Mouse (Mus musculus): ENCODE results near the gene Notch2. TPM values are rescaled to one million over a fixed set of nuclear protein-coding genes. Genes with fewer than 3 reads are reported as not detected.

Gene Notch2
- total RNA-seq, 2 experiments from 2014 or later, result 8.7 to 10.3 TPM

DNA sequence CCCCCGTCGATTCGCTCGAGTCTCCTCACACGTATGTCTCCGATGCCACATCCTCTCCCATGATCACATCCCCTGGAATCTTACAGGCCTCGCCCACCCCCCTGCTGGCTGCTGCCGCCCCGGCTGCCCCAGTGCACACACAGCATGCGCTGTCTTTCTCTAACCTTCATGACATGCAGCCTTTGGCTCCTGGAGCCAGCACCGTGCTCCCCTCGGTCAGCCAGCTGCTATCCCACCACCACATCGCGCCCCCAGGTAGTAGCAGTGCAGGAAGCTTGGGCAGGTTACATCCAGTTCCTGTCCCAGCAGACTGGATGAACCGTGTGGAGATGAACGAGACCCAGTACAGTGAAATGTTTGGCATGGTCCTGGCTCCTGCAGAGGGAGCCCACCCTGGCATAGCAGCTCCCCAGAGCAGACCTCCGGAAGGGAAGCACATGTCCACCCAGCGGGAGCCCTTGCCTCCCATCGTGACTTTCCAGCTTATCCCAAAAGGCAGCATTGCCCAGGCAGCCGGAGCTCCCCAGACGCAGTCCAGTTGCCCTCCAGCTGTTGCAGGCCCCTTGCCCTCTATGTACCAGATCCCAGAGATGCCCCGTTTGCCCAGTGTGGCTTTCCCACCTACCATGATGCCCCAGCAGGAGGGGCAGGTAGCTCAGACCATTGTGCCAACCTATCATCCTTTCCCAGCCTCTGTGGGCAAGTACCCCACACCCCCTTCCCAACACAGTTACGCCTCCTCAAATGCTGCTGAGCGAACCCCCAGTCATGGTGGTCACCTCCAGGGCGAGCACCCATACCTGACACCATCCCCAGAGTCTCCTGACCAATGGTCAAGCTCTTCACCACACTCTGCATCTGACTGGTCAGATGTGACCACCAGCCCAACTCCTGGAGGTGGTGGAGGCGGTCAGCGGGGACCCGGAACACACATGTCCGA is 133.4 kb downstream of the Notch2 start:
- DNase-seq, result no peak
- no peak overlapping the region for H3K27ac ChIP-seq
- intact Hi-C loops (cut with DNase I), result no loop called here
- no peak overlapping the region for H3K4me3 ChIP-seq
- no peak for TF ChIP-seq CTCF (IDR thresholded peaks at IDR 0.05)

DNA sequence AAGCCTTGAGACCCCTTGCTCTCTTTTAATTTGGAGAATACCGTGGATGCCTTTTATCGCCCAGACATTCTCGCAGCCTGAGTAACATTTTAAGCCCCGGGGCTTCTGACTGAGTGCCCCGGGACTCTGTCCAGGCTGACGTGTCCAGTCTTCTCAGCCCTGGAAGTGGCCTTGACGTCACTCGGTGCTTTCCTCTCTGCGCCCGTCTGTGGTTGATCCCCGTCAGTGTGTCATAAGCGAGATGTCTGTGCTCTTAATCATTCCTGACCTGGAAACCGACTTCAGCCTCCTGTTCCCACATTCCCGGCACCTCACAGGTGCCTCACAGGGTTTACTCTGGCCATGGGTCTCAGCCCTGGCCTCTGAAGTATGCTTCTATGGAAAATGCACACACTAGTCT is 134.4 kb downstream of the Notch2 start:
- intact Hi-C loops (cut with DNase I), result no loop called here
- Histone ChIP-seq H3K4me3 (no peak overlapping the region), H3K27ac (no peak overlapping the region)
- no peak for TF ChIP-seq CTCF (IDR thresholded peaks at IDR 0.05)
- no peak for DNase-seq

DNA sequence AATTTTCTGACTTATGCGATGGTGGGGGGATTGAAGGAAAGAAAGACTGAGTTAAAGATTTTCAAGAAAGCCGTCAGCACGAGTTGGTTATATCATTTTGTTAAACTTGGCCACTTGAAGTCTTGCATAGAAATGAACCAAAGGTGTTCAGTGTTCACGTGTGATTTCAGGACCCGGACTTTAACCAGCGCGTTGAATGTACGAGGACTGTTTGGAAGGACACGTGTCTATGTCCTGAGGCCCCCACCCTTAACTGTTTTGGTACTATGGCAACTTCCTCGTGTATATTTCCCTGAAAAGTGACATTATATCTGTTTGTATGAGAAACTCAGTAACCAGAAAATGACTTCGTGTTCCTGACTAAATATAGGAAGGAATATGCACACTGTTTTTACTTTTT is 136.6 kb downstream of the Notch2 start:
- intact Hi-C loops (cut with DNase I), result no loop called here
- DNase-seq, result no peak
- Histone ChIP-seq H3K4me3 (no peak overlapping the region), H3K27ac (no peak overlapping the region)
- no peak for TF ChIP-seq CTCF (IDR thresholded peaks at IDR 0.05)

DNA sequence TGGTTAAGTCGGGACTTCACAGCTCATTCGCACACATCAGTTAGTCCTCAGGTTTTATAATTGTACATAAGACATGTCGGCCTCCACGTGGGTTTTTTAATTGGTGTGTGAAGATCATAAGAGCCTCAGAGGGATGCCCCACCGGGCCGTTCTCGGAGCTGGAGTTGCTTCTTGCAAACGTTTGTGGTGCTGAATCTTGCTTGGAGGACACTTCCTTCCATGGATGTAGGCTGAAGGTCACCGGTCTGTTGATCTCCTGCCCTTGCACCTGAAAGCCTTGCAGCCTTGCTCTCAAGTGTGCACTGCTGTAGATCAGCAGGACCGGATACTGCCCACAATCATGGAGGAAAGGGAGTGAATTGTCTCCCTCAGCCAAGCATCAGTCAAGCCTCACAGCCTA is 137.7 kb downstream of the Notch2 start:
- TF ChIP-seq CTCF (IDR thresholded peaks at IDR 0.05), result no peak
- H3K27ac ChIP-seq, result no peak overlapping the region
- no peak overlapping the region for H3K4me3 ChIP-seq
- no peak for DNase-seq
- intact Hi-C loops (cut with DNase I), result no loop called here

DNA sequence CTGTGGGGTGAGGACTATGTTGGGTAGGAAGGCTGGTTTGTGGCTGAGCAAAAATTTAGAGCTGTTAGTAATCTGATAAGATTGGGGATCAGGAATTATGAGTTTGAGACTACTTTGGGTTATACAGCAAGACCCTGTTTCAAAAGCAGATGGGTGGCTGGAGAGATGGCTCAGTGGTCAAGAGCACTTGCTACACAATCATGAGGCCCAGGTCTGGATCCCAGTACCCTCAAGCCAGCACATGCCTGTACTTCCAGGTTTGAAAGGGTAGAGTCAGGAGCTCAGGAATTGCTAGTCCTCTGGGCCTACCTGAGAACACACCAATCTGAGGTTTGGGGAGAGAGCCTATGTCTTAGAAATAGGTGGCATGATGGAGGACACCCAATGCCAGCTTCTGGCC is 140.1 kb downstream of the Notch2 start:
- DNase-seq, result no peak
- intact Hi-C loops (cut with DNase I), result no loop called here
- no peak overlapping the region for H3K4me3 ChIP-seq
- no peak for TF ChIP-seq CTCF (IDR thresholded peaks at IDR 0.05)
- no peak overlapping the region for H3K27ac ChIP-seq

DNA sequence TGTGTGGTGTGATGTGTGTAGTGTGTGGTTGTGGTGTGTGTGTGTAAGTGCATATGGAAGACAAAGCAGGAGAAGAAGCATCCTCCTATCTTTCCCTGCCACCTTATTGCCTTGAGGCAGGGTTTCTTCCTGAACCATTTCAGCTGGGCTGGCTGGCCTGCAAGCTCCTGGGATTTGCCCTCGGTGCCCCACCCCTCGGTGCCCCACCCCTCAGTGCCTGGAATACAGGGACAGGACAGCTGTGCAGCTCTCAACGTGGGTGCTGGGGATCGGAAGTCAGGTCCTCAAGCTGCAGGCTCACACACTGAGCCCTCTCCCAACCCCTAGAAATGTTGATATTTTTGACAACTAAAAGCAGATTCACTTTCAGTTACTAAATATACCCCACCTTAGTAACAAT is 142.8 kb downstream of the Notch2 start:
- no peak overlapping the region for H3K27ac ChIP-seq
- no peak overlapping the region for H3K4me3 ChIP-seq
- no peak for TF ChIP-seq CTCF (IDR thresholded peaks at IDR 0.05)
- intact Hi-C loops (cut with DNase I), result no loop called here
- DNase-seq, result no peak

DNA sequence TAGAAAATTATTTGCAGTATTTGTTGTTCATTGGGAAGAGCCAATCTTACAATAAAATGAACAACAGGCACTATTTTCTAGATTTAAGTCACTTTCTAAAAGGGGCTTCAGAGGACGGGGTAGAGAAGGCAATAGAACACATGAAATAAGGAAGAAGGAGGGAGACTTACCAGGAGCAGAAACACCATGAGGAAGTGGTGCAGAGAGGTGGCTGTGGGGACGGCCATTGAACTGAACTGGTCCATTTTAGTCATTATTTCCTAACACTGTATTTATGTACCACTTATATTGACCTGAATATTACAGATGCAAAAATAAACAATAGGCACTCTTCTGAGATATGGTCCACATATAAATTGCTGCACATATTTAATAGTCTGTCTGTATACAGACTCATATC is 143.7 kb downstream of the Notch2 start:
- no peak for DNase-seq
- H3K4me3 ChIP-seq, result no peak overlapping the region
- TF ChIP-seq CTCF (IDR thresholded peaks at IDR 0.05), result no peak
- intact Hi-C loops (cut with DNase I), result no loop called here
- H3K27ac ChIP-seq, result no peak overlapping the region

GRCm38 (mm10) chr3:98157585-98157984 is 144.3 kb downstream of the Notch2 start:
- TF ChIP-seq CTCF (IDR thresholded peaks at IDR 0.05), result no peak
- intact Hi-C loops (cut with DNase I), result no loop called here
- no peak overlapping the region for H3K27ac ChIP-seq
- DNase-seq, result no peak
- H3K4me3 ChIP-seq, result no peak overlapping the region

GRCm38 (mm10) chr3:98158646-98159045 is 145.3 kb downstream of the Notch2 start:
- Histone ChIP-seq H3K27ac (no peak overlapping the region), H3K4me3 (no peak overlapping the region)
- no peak for TF ChIP-seq CTCF (IDR thresholded peaks at IDR 0.05)
- DNase-seq, result no peak
- intact Hi-C loops (cut with DNase I), result no loop called here

- H3K4me3 ChIP-seq, result no peak overlapping the region
- no peak overlapping the region for H3K27ac ChIP-seq
- intact Hi-C loops (cut with DNase I), result no loop called here
- TF ChIP-seq CTCF (IDR thresholded peaks at IDR 0.05), result no peak
- DNase-seq, result no peak
These were observed 146.0 kb downstream of the Notch2 start for GRCm38 (mm10) chr3:98159289-98159688.

DNA sequence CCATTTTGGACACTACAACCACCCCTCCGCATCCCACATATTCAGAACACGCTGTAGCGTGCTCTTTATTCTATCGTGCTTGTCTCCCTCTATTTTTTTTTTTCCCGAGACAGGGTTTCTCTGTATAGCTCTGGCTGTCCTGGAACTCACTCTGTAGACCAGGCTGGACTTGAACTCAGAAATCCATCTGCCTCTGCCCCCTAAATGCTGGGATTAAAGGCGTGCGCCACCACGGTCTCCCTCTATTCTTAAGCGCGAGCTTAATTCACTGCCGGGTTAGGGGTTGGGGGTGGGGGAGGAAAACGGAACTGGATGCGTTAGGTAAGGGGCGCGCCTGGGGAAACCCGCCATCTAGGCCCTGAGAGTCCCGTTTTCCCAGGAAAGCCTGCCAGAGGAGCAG is 147.0 kb downstream of the Notch2 start, which contains the start of gene Adam30:
Adam30 (plus strand) TSS at position 301 of the 400 bp plus-strand sequence.
- no peak for TF ChIP-seq CTCF (IDR thresholded peaks at IDR 0.05)
- Histone ChIP-seq H3K27ac (no peak within 1 kb of the TSS), H3K4me3 (no peak within 1 kb of the TSS)
- no peak for DNase-seq
- intact Hi-C loops (cut with DNase I), result no loop called here

GRCm38 (mm10) chr3:98178340-98178739 is 165.0 kb downstream of the Notch2 start:
- intact Hi-C loops (cut with DNase I), result no loop called here

GRCm38 (mm10) chr3:98180805-98181204 is 167.5 kb downstream of the Notch2 start:
- peak; percentile 39; the same call in 1 of the 2 replicates for TF ChIP-seq CTCF (IDR thresholded peaks at IDR 0.05)
- DNase-seq, result no peak
- H3K27ac ChIP-seq, result no peak overlapping the region
- no peak overlapping the region for H3K4me3 ChIP-seq
- intact Hi-C loops (cut with DNase I), result no loop called here

More at GRCm38 (mm10) chr3:98178340-98178739, 165.0 kb downstream of the Notch2 start:
- Histone ChIP-seq H3K4me3 (no peak overlapping the region), H3K27ac (no peak overlapping the region)
- TF ChIP-seq CTCF (IDR thresholded peaks at IDR 0.05), result no peak
- peak; percentile 18 for DNase-seq

Data from gastrocnemius, adult 2 months (tissue).